Mouse (Mus musculus) sigmoid colon, adult 10 weeks (tissue): Measurements from ENCODE around the gene Thpo. TPM values are rescaled to one million over a fixed set of nuclear protein-coding genes. Genes with fewer than 3 reads are reported as not detected.

Source experiments
- polyA plus RNA-seq: library from polyadenylated mRNA; stranded (reverse); fragments of 350-450 nt; fragmentation: Illumina TruSeq; extraction: RNeasy Lipid Tissue Mini Kit (QIAGEN cat#74804); gene quantifications from one replicate; pipeline ENCODE4 v1.2.3, GENCODE M21; 2014; ENCODE audit warnings: low read depth, low replicate concordance

The Thpo gene
- polyA plus RNA-seq: 0.47 TPM

GRCm38 (mm10) chr16:20733731-20734730 lies at the start of gene Thpo:
Gene Thpo (minus strand): TSS chr16:20734511.

GRCm38 (mm10) chr16:20732925-20733730 lies 1.2 kb downstream of the Thpo start, which contains the start of gene Chrd:
Gene Chrd (plus strand): TSS chr16:20733127.

GRCm38 (mm10) chr16:20717181-20717977 lies 16.9 kb downstream of the Thpo start, which contains the start of the genes Polr2h and Clcn2:
Gene Polr2h (plus strand): TSS chr16:20717665.
Gene Clcn2 (minus strand): TSS chr16:20717746.

GRCm38 (mm10) chr16:20693111-20693701 lies 41.1 kb downstream of the Thpo start, which contains the start of gene Fam131a:
Gene Fam131a (plus strand): TSS chr16:20693241.

Other genes starting within 250 kb of the Thpo start
- 7.8 TPM for gene Eif2b5, start 235.7 kb downstream of the Thpo start, polyA plus RNA-seq
- 23.3 TPM for gene Dvl3, start 217.5 kb downstream of the Thpo start, polyA plus RNA-seq
- 87.0 TPM for gene Ap2m1, start 199.0 kb downstream of the Thpo start, polyA plus RNA-seq
- 9.1 TPM for gene Abcf3, start 185.9 kb downstream of the Thpo start, polyA plus RNA-seq
- gene Vwa5b2, start 145.0 kb downstream of the Thpo start, polyA plus RNA-seq: 0.76 TPM
- 1.9 TPM for gene Eef1akmt4, start 122.9 kb downstream of the Thpo start, polyA plus RNA-seq
- gene Gm49333, start 122.9 kb downstream of the Thpo start, polyA plus RNA-seq: not detected
- 3.7 TPM for gene Alg3, start 122.8 kb downstream of the Thpo start, polyA plus RNA-seq
- gene Camk2n2, start 113.2 kb downstream of the Thpo start, polyA plus RNA-seq: 0.47 TPM
- 0.47 TPM for gene Ece2, start 104.7 kb downstream of the Thpo start, polyA plus RNA-seq
- 56.0 TPM for gene Psmd2, start 82.9 kb downstream of the Thpo start, polyA plus RNA-seq
- 135 TPM for gene Eif4g1, start 66.2 kb downstream of the Thpo start, polyA plus RNA-seq
- gene Fam131a, start 41.3 kb downstream of the Thpo start, polyA plus RNA-seq: not detected
- 26.0 TPM for gene Polr2h, start 16.8 kb downstream of the Thpo start, polyA plus RNA-seq
- 5.6 TPM for gene Clcn2, start 16.8 kb downstream of the Thpo start, polyA plus RNA-seq
- 0.28 TPM for gene Chrd, start 1.4 kb downstream of the Thpo start, polyA plus RNA-seq